ENCODE assay signal across 20 mouse cellular contexts in the genomic region with DNA sequence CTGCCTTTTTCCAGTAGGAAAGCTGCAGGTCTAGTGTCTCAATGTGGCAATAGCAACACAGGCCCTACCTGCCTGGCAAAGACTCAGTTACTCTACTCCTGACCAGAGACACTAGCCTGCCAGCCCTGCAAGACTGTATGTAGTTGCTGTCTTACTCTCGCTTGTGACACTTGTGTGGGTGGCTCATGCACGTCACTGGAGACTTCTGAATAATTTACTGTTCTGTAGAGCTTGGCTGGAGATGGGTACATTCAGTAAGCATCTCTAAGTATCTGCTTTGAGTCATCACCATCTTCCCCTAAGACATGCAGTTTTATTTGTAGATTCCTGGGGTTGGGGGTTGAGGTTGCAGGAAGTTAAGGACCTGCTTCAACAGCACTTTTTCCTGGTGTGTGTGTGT.
DNase-seq lines count a peak whose midpoint lies in the region; ATAC-seq and TF ChIP-seq lines count a peak whose summit lies in the region.
"Had no signal": no experiment of that assay in that cellular context is flagged by ENCODE, and none has a peak within 500 bp of the region (broad histone marks: within the 10 kb centered on the region; RNA-seq: fewer than 3 reads in every experiment).

No protein-coding gene starts in this region.

- H3K4me3 ChIP-seq in left cerebral cortex, adult 2 months, result no peak overlapping the region
- H3K4me3 ChIP-seq: embryonic facial prominence, embryonic 13.5 days; heart, embryonic 15.5 days; hindbrain, embryonic 15.5 days; neural tube, embryonic 15.5 days; stomach, embryonic 15.5 days had no signal

- intact Hi-C loops in left cerebral cortex, adult 2 months (cut with DNase I), result loop anchor here (2.0 to 5.0 kb wide), 2 partner anchors 62 to 660 kb away; no protein-coding TSS in a partner anchor

- no peak for ATAC-seq in granulocyte monocyte progenitor cell, adult 5-6 weeks (replicated peaks; ENCODE audit: poor library complexity, severe bottlenecking)
- ATAC-seq in erythroid progenitor cell, adult 5-6 weeks (replicated peaks; ENCODE audit: low FRiP score, poor library complexity, severe bottlenecking), result no peak
- ATAC-seq: forebrain, embryonic 16.5 days; intestine, postnatal 0 days; midbrain, embryonic 16.5 days had no signal

- H3K27ac ChIP-seq in left cerebral cortex, adult 2 months, result peak overlapping the region; percentile 40; the same call in 1 of the 2 replicates
- H3K27ac ChIP-seq: embryonic facial prominence, embryonic 13.5 days; heart, embryonic 15.5 days; hindbrain, embryonic 15.5 days; neural tube, embryonic 15.5 days; stomach, embryonic 15.5 days had no signal

- TF ChIP-seq CTCF in left cerebral cortex, adult 2 months (IDR thresholded peaks at IDR 0.05), result no peak

- DNase-seq in frontal cortex, adult 2 months (ENCODE audit: extremely low spot score in 1 of 2, low spot score in 1 of 2), result peak; percentile 72 to 81
- DNase-seq in frontal cortex, postnatal 10 days (ENCODE audit: low spot score in 2 of 2), result no peak
- peak; percentile 63 to 84 for DNase-seq in right cerebral cortex, adult 2 months (ENCODE audit: low spot score in 2 of 2)
- no peak for DNase-seq in right cerebral cortex, postnatal 10 days (ENCODE audit: low spot score in 2 of 2)
- DNase-seq in left cerebral cortex, adult 2 months (ENCODE audit: extremely low spot score in 1 of 2, low spot score in 2 of 2), result peak; percentile 42 to 63
- peak; percentile 76 for DNase-seq in telencephalon, adult 2 months (ENCODE audit: low read depth, low spot score)
- DNase-seq: adrenal gland, postnatal 10 days; lung, adult 18-20 months; lung, postnatal 14 days; retina, postnatal 1 day had no signal

Comparison
In these comparisons a context has a peak if more than half of its experiments do, and no peak if none do; other contexts are left out.
1. DNase-seq: peak in frontal cortex, adult 2 months (2 of 2), right cerebral cortex, adult 2 months (2 of 2), left cerebral cortex, adult 2 months (2 of 2) and telencephalon, adult 2 months (single experiment); none in frontal cortex, postnatal 10 days (0 of 2) and right cerebral cortex, postnatal 10 days (0 of 2).